Mouse (Mus musculus) neural tube, embryonic 15.5 days (tissue): ENCODE data around the gene Lgals2. TPM values are rescaled to one million over a fixed set of nuclear protein-coding genes. Genes with fewer than 3 reads are reported as not detected.

Experiments used
- ATAC-seq: fragments of 200-750 bp; cut with Nextera tagmentation; 2 replicates; pipeline ENCODE4 v1.8.0; 2017; ENCODE audit warnings: mild to moderate bottlenecking, moderate TSS enrichment, moderate library complexity; ENCODE audit not compliant: low FRiP score
- H3K27ac ChIP-seq: fragments of 300-500 bp; sonication (generic); replicated peaks from 2 replicates; pipeline ENCODE4 v1.5.1; 2015; ENCODE audit warnings: mild to moderate bottlenecking, inconsistent platforms
- H3K27me3 ChIP-seq: fragments of 300-500 bp; sonication (generic); replicated peaks from 2 replicates; pipeline ENCODE4 v1.6.1; 2015; ENCODE audit warnings: inconsistent platforms
- H3K36me3 ChIP-seq: fragments of 300-500 bp; sonication (generic); 2 replicates; pipeline ENCODE4 v1.6.1; 2015; ENCODE audit warnings: inconsistent platforms
- H3K4me1 ChIP-seq: fragments of 300-500 bp; sonication (generic); 2 replicates; pipeline ENCODE4 v1.6.1; 2015; ENCODE audit warnings: inconsistent platforms
- H3K4me2 ChIP-seq: fragments of 300-500 bp; sonication (generic); 2 replicates; pipeline ENCODE4 v1.6.1; 2015; ENCODE audit warnings: inconsistent platforms, mild to moderate bottlenecking, moderate library complexity
- H3K4me3 ChIP-seq: fragments of 300-500 bp; sonication (generic); replicated peaks from 2 replicates; pipeline ENCODE4 v1.5.1; 2015; ENCODE audit warnings: mild to moderate bottlenecking, inconsistent platforms
- H3K9ac ChIP-seq: fragments of 300-500 bp; sonication (generic); replicated peaks from 2 replicates; pipeline ENCODE4 v1.6.1; 2015; ENCODE audit warnings: mild to moderate bottlenecking, inconsistent platforms
- H3K9me3 ChIP-seq: fragments of 300-500 bp; sonication (generic); replicated peaks from 2 replicates; pipeline ENCODE4 v1.6.1; 2016; ENCODE audit warnings: inconsistent platforms
- WGBS: fragments of 180-500 bp; shearing (Covaris S2); methylation state at CpG from one replicate; pipeline ENCODE4 v1.1.7; 2015; ENCODE audit warnings: mixed read lengths; 5-methylcytosine and 5-hydroxymethylcytosine counted together
- polyA plus RNA-seq: library from polyadenylated mRNA; unstranded; fragments of >200 nt; fragmentation: Nextera tagmentation; extraction: Ambion mirVana; gene quantifications from 2 replicates; pipeline ENCODE4 v1.2.1, GENCODE M21; 2015

Gene Lgals2
- polyA plus RNA-seq, 1 experiment from 2014 or later, result not detected

DNA sequence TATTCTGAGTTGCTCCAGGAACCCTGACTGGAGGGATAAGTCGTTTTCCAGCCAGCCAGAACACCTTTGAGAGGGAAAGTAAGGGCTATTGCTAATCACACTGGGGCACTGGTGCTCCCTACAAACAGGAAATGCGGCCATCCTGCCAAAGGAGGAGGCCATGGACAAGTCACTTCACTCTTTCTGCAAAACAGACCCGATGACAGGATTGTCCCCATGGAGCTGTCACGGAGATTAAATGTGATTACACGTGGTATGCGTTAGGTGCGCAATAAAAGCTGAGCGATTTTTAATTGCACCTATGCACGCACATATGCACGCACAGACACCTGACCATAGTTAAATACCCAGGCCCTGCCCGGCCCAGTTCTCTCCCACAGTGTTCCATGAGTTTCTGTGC lies 14.6 kb downstream of the Lgals2 start:
- no peak overlapping the region for H3K27ac ChIP-seq
- no peaks in the 10 kb centered on the region for H3K9me3 ChIP-seq
- H3K27me3 ChIP-seq, result peaks cover 30% of the 10 kb centered on the region
- no peak for ATAC-seq
- no peak overlapping the region for H3K9ac ChIP-seq
- WGBS, result 21% methylated on average over 11 of the region's 11 CpGs
- H3K4me1 ChIP-seq, result peaks cover 61% of the 10 kb centered on the region
- H3K4me2 ChIP-seq, result no peak overlapping the region
- no peak overlapping the region for H3K4me3 ChIP-seq
- no peaks in the 10 kb centered on the region for H3K36me3 ChIP-seq

DNA sequence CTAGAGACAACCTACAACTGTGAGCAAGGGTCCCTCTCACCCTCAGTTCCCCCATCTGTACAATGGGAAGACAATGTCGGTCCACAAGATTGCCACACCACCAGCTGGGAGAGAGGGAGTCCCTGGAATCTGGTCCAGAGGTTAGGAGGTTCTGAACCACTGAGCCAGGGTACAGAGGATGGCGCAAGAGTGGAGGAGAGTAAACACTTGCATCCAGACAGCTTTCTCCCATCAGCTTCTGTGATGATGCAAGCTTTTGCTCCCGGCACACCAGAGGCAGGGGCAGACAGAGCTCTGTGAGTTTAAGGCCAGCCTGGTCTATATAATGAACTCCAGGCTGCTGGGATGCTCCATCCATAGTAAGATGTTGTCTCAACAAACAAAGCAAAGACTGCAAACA lies 15.1 kb downstream of the Lgals2 start:
- H3K9ac ChIP-seq, result no peak overlapping the region
- no peak for ATAC-seq
- H3K4me3 ChIP-seq, result no peak overlapping the region
- no peak overlapping the region for H3K4me2 ChIP-seq
- no peak overlapping the region for H3K27ac ChIP-seq
- no peaks in the 10 kb centered on the region for H3K9me3 ChIP-seq
- no peaks in the 10 kb centered on the region for H3K36me3 ChIP-seq
- peaks cover 30% of the 10 kb centered on the region for H3K27me3 ChIP-seq
- H3K4me1 ChIP-seq, result peaks cover 61% of the 10 kb centered on the region
- 35% methylated on average over 3 of the region's 3 CpGs for WGBS

DNA sequence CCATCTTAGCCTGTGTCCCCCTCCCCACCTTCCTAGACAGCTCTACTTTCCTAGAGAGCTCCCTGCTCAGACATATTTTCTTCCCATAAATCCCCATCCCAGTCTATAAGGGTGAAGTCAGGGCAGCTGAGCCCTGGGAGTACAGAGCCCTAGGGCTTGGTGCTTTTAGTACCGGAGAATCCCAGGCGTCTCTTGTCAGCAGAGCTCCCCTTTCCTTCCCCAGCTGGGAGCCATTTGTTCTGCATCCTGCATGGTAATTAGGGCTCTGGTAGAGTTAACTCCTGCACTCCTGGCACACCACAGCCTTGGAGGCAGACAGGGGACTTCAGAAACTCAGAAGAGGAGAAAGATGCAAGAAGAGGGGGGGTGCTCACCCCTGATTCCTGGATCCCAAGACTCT lies 15.6 kb downstream of the Lgals2 start:
- 0% methylated on average over 2 of the region's 2 CpGs for WGBS
- no peak for ATAC-seq
- no peak overlapping the region for H3K4me3 ChIP-seq
- H3K9me3 ChIP-seq, result no peaks in the 10 kb centered on the region
- no peaks in the 10 kb centered on the region for H3K36me3 ChIP-seq
- H3K27ac ChIP-seq, result peak overlapping the region; percentile 24; the same call in 1 of the 2 replicates
- H3K4me1 ChIP-seq, result peaks cover 61% of the 10 kb centered on the region
- no peak overlapping the region for H3K4me2 ChIP-seq
- peaks cover 28% of the 10 kb centered on the region for H3K27me3 ChIP-seq
- no peak overlapping the region for H3K9ac ChIP-seq

DNA sequence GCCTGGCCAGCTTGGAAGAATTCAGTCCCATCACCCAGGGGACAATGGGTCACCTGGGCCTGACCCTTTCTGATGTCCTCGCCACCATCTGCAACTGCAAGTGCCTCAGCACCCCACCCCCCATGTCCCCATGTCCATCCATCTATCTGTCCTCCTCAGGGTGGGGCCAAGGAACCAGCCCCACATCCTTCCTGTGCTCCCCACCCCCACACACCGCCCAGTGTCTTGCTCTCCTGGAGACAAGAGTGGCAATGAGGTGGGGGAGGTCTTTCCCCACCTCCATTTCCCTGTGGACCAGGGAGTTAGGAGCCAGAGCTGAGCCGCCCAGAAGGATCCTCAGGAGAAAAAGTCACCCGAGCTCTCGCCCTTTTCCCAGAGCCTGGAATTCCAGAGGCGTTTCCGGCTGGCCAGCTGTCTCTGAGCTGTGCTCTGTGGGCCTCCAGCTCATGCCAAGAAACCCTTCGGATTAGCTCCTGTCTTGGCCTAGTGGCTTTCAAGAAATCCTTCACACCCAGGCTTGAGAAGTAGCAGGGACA lies 19.2 kb downstream of the Lgals2 start:
- H3K4me2 ChIP-seq, result no peak overlapping the region
- ATAC-seq, result no peak
- no peaks in the 10 kb centered on the region for H3K36me3 ChIP-seq
- H3K9ac ChIP-seq, result no peak overlapping the region
- peak overlapping the region; percentile 77 for H3K27ac ChIP-seq
- H3K4me1 ChIP-seq, result peaks cover 57% of the 10 kb centered on the region
- peaks cover 3% of the 10 kb centered on the region; the same call in 1 of the 2 replicates for H3K27me3 ChIP-seq
- no peaks in the 10 kb centered on the region for H3K9me3 ChIP-seq
- no peak overlapping the region for H3K4me3 ChIP-seq
- 38% methylated on average over 8 of the region's 8 CpGs for WGBS

DNA sequence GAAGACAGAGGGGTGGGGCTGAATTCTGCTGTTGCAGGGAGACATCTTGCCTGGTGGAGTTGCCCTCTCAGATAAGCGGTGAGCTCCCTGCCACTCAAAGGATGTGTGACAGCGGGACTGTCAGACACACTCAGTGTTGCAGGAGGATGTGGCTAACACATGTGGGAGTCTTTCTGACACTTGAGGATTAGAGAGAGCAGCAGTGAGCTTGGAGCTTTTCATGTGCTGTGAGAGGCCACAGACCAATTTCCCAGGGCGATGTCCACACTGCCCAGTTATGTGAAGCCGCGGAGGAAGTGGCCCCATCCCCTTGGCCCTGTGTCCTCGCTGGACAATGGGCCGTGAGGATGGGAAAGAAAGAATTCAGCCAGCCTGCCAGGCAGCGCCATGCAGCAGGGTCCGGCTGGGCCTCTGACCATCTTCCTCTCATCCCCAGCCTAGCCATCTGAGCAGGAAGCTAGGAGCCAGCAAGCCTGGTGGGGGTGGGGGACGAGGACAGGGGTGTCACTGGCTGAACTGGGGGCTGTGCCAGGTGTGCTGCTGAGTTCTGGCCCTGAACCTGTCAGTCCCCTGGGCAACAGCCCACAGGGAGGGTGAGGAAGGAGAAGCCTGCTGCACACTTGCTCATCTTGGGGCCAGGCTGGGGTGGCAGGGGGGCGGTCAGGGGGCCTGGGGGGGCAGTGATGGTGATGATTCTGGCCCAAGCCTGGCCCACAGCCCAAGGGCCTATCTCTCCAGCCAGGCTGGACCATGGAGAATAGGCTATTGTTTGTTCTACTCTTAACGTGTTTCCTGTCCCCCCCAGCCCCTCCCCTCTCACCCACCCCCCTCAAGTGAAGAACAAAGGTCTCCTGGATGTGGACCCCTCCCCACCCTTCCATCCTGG lies 19.9 kb downstream of the Lgals2 start:
- H3K4me1 ChIP-seq, result peaks cover 50% of the 10 kb centered on the region
- peak; percentile 10; the same call in 1 of the 2 replicates for ATAC-seq

DNA sequence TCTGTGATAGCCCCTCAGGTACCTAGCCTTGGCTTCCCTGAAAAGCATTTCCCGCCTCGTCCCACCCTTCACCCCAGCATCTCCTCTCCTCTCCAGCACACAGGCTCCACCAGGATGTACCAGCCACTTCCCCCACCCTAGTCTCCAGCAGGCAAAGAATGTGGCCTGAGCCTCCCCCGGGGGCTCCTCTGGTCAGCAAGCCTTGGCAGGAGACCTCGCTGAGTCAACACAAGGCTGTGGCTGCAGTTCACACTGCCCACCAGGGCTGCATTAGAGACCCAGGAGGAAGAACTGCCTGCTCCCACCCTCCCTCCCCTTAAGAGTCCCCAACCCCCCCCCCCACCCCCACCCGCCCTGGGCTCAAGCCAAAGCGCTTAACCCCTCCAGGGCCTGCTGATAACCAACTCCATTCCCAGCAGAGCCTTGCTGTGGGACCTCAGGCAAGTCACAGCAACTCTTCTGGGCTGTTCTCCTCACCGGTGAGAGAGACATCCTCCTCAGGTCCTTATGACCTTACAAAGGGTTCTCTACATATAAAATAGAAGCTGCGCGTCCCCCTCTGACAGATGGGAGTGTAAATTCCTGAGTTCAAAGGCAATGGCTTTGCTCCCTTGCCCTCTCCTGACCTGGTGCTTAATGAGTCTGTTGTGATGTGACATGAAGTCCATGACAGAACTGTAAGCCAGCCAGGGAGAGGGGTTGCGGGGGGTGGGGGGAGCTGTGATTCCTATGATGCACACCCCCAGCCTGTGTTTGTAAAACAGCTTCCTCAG lies 20.9 kb downstream of the Lgals2 start:
- Histone ChIP-seq H3K4me1 (peaks cover 39% of the 10 kb centered on the region), H3K9ac (no peak overlapping the region), H3K27me3 (no peaks in the 10 kb centered on the region), H3K4me2 (no peak overlapping the region), H3K4me3 (no peak overlapping the region), H3K27ac (peak overlapping the region; percentile 77), H3K9me3 (no peaks in the 10 kb centered on the region), H3K36me3 (no peaks in the 10 kb centered on the region)
- no peak for ATAC-seq
- WGBS, result 40% methylated on average over 10 of the region's 10 CpGs

More for the DNA sequence above, 19.9 kb downstream of the Lgals2 start:
- peak overlapping the region; percentile 77 for H3K27ac ChIP-seq
- H3K9me3 ChIP-seq, result no peaks in the 10 kb centered on the region
- H3K9ac ChIP-seq, result no peak overlapping the region
- WGBS, result 11% methylated on average over 12 of the region's 12 CpGs
- H3K36me3 ChIP-seq, result no peaks in the 10 kb centered on the region
- no peak overlapping the region for H3K4me2 ChIP-seq
- H3K27me3 ChIP-seq, result no peaks in the 10 kb centered on the region
- H3K4me3 ChIP-seq, result no peak overlapping the region

DNA sequence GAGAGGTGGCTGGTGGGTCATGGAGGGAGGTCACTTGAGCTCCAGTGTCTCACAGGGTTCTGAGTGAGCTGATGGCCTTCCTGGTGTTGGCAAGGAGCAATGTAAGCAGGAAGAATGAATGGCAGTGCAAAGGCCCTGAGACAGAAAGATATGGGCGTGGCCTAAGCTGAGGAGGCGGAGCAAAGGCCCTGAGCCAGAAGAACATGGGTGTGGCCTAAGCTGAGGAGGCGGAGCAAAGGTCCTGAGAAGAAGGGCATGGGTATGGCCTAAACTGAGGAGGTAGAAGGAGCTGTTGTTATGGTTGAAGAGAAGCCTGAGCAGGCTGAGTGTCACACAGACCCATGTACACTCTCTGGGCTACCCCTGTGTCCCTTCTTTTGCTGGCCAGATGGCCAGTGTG lies 21.7 kb downstream of the Lgals2 start:
- H3K4me2 ChIP-seq, result no peak overlapping the region
- 97% methylated on average over 3 of the region's 3 CpGs for WGBS
- peaks cover 3% of the 10 kb centered on the region for H3K27me3 ChIP-seq
- H3K4me1 ChIP-seq, result peaks cover 39% of the 10 kb centered on the region
- H3K9ac ChIP-seq, result no peak overlapping the region
- H3K9me3 ChIP-seq, result no peaks in the 10 kb centered on the region
- no peak overlapping the region for H3K4me3 ChIP-seq
- peak overlapping the region; percentile 77 for H3K27ac ChIP-seq
- no peaks in the 10 kb centered on the region for H3K36me3 ChIP-seq
- no peak for ATAC-seq

DNA sequence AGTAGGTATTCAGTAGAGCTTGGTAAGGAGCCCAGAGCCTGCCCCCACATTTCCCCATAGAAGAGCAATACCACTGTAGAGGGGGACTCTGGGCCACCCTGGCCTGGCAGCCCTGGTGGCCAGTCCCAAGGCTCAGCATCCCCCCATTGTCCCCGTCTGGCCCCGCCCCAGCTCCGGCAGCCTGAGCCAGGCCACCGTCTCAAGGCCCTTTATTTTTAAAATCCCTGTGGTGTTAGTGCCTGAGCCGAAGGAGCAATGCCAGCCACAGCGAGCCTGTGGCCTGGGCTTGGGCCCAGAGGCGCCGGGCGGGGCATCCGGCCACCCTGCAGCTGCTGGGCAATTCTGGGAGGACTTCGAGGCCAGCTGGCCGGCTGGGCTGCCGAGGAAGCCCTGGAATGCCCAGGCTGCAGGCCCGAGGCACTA lies 22.6 kb downstream of the Lgals2 start:
- no peak overlapping the region for H3K4me3 ChIP-seq
- H3K27me3 ChIP-seq, result peaks cover 8% of the 10 kb centered on the region
- no peaks in the 10 kb centered on the region for H3K9me3 ChIP-seq
- peaks cover 44% of the 10 kb centered on the region for H3K4me1 ChIP-seq
- H3K36me3 ChIP-seq, result no peaks in the 10 kb centered on the region
- ATAC-seq, result peak; percentile 71
- no peak overlapping the region for H3K9ac ChIP-seq
- 7% methylated on average over 14 of the region's 14 CpGs for WGBS
- no peak overlapping the region for H3K4me2 ChIP-seq
- H3K27ac ChIP-seq, result peak overlapping the region; percentile 77

DNA sequence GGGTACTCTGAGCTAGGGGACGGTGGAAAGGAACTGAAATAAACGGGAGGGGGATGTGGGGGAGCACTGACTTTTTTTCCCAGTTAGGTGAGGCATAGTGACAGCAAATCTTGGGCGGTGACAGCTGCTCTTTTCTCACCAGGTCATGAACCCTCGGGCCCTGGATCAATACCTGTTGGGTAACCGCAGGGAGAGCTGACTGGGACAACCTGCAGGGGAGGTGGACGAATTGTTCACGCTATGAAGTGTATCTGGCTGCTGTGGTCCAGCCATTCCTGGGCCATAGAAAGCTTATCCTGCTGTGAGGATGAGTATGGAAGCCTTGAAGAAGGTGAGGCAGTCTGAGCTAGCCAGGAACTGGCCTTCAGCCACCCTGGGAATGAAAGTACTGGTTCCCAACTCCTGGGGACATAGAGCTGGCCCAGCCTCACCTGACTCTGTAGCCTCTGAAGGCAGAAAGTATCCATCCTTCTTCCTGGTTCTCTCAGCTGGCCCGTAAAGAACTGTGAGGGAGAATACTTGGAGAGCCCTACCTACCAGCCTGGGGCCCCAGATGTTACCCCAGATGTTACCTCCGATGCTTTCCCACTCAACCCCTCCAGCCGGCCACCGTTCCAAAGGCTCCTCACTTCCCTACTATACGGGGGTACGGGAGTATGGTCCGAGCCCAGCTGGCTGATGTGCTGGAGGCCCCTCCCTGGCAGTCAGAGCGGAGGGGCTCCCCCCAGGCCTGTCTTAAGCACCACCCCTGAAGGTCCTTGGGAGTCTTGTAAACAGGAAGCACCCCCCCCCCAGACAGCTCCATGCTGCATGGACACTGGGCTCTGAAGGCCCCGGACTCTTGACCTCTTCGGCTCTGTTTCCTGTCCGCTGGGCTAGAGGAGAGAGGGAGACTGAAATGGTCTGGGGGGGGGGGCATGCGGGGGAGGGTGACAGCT lies 23.3 kb downstream of the Lgals2 start:
- Histone ChIP-seq H3K4me1 (peaks cover 44% of the 10 kb centered on the region), H3K36me3 (no peaks in the 10 kb centered on the region), H3K9ac (no peak overlapping the region), H3K4me3 (no peak overlapping the region), H3K4me2 (no peak overlapping the region), H3K9me3 (no peaks in the 10 kb centered on the region), H3K27me3 (peaks cover 15% of the 10 kb centered on the region), H3K27ac (peak overlapping the region; percentile 77)
- peak; percentile 28; the same call in 1 of the 2 replicates for ATAC-seq
- 53% methylated on average over 18 of the region's 19 CpGs for WGBS

DNA sequence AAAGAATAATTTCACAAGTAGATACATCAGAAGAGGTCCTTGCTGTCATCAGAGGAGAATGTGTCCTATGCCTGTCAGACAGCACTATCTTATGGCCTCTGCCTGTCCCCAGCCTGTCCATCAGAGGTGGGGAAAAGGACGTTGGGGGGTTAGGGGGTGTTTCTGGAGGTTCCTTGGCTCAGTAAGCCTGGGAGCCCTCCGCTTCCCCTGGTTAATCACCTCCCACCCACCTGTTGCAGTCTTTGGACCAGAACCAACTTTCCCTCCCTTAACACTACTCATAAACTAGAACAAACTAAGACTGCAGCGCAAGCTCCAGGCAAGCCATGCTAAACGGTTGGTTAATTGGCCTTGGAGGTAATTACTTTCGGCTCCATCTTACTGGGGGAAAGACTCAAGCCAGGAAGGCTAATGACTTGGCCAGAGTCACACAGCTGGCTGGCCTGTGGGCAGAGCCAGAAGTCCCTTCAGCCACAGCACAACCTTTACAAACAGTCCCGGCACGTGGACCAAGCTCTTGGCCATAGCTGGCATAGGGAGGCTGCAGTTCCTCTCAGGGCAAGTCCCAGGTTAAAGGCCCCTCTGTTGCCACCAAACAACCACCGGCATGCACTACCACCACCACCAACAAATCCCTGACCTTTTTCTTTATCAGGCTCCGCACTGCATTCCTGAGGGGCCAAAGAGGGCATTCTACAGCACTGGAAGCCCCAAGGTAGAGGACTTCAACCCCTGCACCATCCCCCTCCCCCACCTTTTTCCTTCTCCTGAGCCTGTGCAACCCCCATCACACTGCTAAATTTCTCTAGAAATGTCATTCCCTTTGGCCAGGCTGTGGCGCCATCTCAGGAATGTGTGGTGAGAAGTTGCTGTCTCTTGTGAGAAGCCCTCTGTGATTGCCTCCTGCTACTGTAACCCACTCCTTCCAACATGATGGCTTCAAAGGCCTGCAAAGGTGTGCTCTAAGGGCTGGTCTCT lies 24.3 kb downstream of the Lgals2 start:
- Histone ChIP-seq H3K9me3 (no peaks in the 10 kb centered on the region), H3K27me3 (peaks cover 19% of the 10 kb centered on the region), H3K36me3 (no peaks in the 10 kb centered on the region), H3K4me3 (no peak overlapping the region), H3K9ac (no peak overlapping the region), H3K27ac (no peak overlapping the region), H3K4me2 (no peak overlapping the region), H3K4me1 (peaks cover 42% of the 10 kb centered on the region)
- no peak for ATAC-seq
- 67% methylated on average over 10 of the region's 10 CpGs for whole genome bisulfite sequencing
